Mouse (Mus musculus): ENCODE results near the gene Pwwp2b. TPM values are rescaled to one million over a fixed set of nuclear protein-coding genes. Genes with fewer than 3 reads are reported as not detected.

Gene Pwwp2b
- polyA plus RNA-seq, 1 experiment from 2014 or later: 3.5 TPM

DNA sequence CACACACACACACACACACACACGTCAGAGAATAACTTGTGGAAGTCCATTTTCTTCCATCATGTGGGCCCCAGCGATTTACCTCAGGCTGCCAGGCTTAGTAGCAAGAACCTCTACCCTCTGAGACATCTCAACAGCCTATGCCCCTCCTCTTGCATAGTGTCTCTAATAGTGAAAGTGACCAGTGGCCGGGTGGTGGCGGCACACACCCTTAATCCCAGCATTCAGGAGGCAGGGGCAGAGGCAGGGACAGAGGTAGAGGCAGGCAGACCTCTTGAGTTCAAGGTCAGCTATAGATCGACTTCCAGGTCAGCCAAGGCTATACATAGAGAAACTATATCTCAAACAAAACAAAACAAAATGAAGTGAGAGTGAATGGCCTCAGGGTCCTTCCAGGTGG lies 56.0 kb downstream of the Pwwp2b start:
- WGBS: 40% methylated on average over 5 of the region's 5 CpGs

DNA sequence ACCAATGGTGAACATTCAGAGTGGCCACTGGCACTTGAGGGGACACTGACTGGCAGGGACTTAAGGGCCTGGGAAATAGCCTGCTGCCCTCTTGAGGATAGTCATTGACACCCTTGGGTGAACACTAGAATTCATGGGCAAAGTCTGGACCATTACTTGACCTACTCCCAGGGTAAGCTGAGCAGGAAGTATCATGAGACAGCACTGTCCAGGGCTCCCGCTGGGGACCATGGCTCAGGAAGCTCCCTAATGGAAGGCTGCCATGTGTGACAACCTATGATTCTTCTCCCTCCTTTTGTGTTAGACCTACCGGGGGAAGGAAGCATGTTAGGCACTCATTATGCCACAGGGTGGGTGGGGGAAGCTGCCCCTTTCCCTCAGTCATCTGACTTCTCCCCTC lies 58.8 kb downstream of the Pwwp2b start:
- Histone ChIP-seq H3K4me1 (replicated peaks; ENCODE audit: control insufficient read depth, insufficient read depth, low read length) (no peaks in the 10 kb centered on the region), H3K36me3 (ENCODE audit: control insufficient read depth, insufficient read depth, low read length) (no peaks in the 10 kb centered on the region), H3K9ac (ENCODE audit: low read depth, low read length) (no peak overlapping the region), H3K4me3 (ENCODE audit: low read depth, low read length) (no peak overlapping the region), H3K9me3 (ENCODE audit: control insufficient read depth, low read length) (no peaks in the 10 kb centered on the region), H3K27ac (ENCODE audit: low read depth, low read length) (no peak overlapping the region), H3K27me3 (replicated peaks; ENCODE audit: control insufficient read depth, insufficient read depth, low read length) (no peaks in the 10 kb centered on the region), H3K4me2 (no peak overlapping the region)
- DNase-seq (ENCODE audit: low spot score): no peak
- ATAC-seq (replicated peaks; ENCODE audit: low FRiP score): no peak
- 64% methylated on average over 2 of the region's 2 CpGs for WGBS

More for the DNA sequence above, 56.0 kb downstream of the Pwwp2b start:
- Histone ChIP-seq H3K9ac (ENCODE audit: low read depth, low read length) (no peak overlapping the region), H3K9me3 (ENCODE audit: control insufficient read depth, low read length) (no peaks in the 10 kb centered on the region), H3K27ac (ENCODE audit: low read depth, low read length) (no peak overlapping the region), H3K4me3 (ENCODE audit: low read depth, low read length) (no peak overlapping the region), H3K4me2 (no peak overlapping the region), H3K36me3 (ENCODE audit: control insufficient read depth, insufficient read depth, low read length) (no peaks in the 10 kb centered on the region), H3K27me3 (replicated peaks; ENCODE audit: control insufficient read depth, insufficient read depth, low read length) (no peaks in the 10 kb centered on the region), H3K4me1 (replicated peaks; ENCODE audit: control insufficient read depth, insufficient read depth, low read length) (no peaks in the 10 kb centered on the region)
- ATAC-seq (replicated peaks; ENCODE audit: low FRiP score) (no peak), DNase-seq (ENCODE audit: low spot score) (no peak)

DNA sequence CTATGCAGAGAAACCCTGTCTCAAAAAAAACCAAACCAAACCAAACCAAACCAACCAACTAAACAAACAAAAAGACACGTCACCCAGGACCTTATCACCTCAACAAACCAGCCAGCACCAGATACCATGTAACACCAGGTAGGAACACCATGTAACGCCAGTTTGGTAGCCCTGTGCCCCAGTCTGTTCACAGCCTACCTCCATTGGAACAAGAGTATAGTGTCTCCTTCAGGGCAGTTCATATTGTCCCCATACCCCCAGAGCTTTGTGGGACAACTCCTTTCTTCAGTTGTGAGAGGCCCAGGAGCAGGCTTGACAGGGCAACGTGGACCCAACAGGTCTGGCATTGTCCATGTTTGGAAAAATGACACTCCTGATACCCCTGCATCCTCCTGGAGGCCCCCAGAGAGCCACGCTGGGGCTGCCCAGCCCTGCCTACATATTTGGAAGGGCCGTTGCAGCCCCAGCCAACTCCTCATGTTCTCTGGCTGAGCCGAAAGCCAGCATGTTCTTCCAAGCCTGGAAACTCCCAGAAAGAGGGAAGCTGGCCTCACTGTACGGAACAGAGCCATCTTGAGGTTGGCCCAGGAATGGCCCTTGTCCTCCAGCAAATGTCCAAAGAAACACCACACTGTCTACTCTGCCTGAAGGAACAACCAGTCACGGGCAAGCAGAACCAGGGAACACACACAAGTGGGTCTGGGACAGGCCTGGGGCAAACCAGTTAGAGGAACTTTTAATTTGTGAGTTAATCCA lies 60.0 kb downstream of the Pwwp2b start:
- no peaks in the 10 kb centered on the region for H3K36me3 ChIP-seq (ENCODE audit: control insufficient read depth, insufficient read depth, low read length)
- no peak overlapping the region for H3K4me2 ChIP-seq
- DNase-seq (ENCODE audit: low spot score) (no peak), ATAC-seq (replicated peaks; ENCODE audit: low FRiP score) (no peak)
- no peaks in the 10 kb centered on the region for H3K27me3 ChIP-seq (replicated peaks; ENCODE audit: control insufficient read depth, insufficient read depth, low read length)
- no peak overlapping the region for H3K27ac ChIP-seq (ENCODE audit: low read depth, low read length)
- H3K9ac ChIP-seq (ENCODE audit: low read depth, low read length): no peak overlapping the region
- H3K4me1 ChIP-seq (replicated peaks; ENCODE audit: control insufficient read depth, insufficient read depth, low read length): no peaks in the 10 kb centered on the region
- no peak overlapping the region for H3K4me3 ChIP-seq (ENCODE audit: low read depth, low read length)
- no peaks in the 10 kb centered on the region for H3K9me3 ChIP-seq (ENCODE audit: control insufficient read depth, low read length)
- 77% methylated on average over 8 of the region's 8 CpGs for WGBS

DNA sequence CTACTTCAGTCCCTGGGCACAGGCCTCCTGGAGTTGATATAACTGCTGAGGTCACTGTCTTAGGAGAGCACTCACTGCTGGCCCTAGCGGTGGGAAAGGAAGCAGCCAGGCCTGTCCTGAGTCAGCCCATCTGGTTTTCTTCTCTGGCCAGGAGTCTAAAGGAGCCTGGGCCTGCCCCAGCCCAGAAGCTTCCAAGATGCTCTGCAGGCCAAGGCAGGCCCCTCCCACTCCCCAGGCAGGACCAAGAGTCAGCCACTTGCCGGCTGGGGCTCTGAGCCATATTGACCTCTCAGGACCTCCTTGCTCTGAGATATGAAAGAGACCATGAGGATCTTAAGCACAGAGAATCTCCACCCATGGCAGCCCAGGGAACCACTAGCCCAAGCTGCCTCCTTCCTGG lies 60.8 kb downstream of the Pwwp2b start:
- Histone ChIP-seq H3K27me3 (replicated peaks; ENCODE audit: control insufficient read depth, insufficient read depth, low read length) (no peaks in the 10 kb centered on the region), H3K4me3 (ENCODE audit: low read depth, low read length) (no peak overlapping the region), H3K9me3 (ENCODE audit: control insufficient read depth, low read length) (no peaks in the 10 kb centered on the region), H3K4me1 (replicated peaks; ENCODE audit: control insufficient read depth, insufficient read depth, low read length) (no peaks in the 10 kb centered on the region), H3K9ac (ENCODE audit: low read depth, low read length) (no peak overlapping the region), H3K4me2 (no peak overlapping the region), H3K36me3 (ENCODE audit: control insufficient read depth, insufficient read depth, low read length) (no peaks in the 10 kb centered on the region), H3K27ac (ENCODE audit: low read depth, low read length) (no peak overlapping the region)
- ATAC-seq (replicated peaks; ENCODE audit: low FRiP score): no peak
- WGBS: 31% methylated on average over 2 of the region's 2 CpGs
- no peak for DNase-seq (ENCODE audit: low spot score)

DNA sequence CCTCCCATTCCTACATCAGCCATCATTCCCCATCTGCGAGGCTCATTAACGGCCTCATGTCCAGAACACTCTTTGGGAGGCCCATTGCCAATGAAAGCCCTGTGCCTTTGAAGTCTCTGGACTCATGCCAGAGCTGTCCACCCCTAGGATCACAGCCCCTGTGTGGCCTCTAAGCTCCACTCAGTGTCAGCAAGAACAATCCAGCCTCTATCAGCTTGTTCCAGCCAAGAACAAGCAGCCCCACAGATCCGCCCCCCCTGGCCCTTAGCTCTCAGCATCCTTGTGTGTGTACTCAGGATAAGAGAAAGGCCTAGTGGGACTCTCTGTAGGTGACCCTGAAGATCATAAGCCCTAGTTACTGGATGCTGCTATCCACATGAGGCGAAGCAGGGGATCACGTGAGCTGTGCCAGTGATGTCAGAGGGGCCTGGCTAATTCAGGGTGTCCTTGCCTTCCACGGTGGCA lies 62.2 kb downstream of the Pwwp2b start:
- Histone ChIP-seq H3K27me3 (replicated peaks; ENCODE audit: control insufficient read depth, insufficient read depth, low read length) (no peaks in the 10 kb centered on the region), H3K4me2 (no peak overlapping the region), H3K4me3 (ENCODE audit: low read depth, low read length) (no peak overlapping the region), H3K4me1 (replicated peaks; ENCODE audit: control insufficient read depth, insufficient read depth, low read length) (no peaks in the 10 kb centered on the region), H3K36me3 (ENCODE audit: control insufficient read depth, insufficient read depth, low read length) (no peaks in the 10 kb centered on the region), H3K9ac (ENCODE audit: low read depth, low read length) (no peak overlapping the region), H3K9me3 (ENCODE audit: control insufficient read depth, low read length) (no peaks in the 10 kb centered on the region), H3K27ac (ENCODE audit: low read depth, low read length) (no peak overlapping the region)
- WGBS: 76% methylated on average over 6 of the region's 6 CpGs
- ATAC-seq (replicated peaks; ENCODE audit: low FRiP score): no peak
- no peak for DNase-seq (ENCODE audit: low spot score)

DNA sequence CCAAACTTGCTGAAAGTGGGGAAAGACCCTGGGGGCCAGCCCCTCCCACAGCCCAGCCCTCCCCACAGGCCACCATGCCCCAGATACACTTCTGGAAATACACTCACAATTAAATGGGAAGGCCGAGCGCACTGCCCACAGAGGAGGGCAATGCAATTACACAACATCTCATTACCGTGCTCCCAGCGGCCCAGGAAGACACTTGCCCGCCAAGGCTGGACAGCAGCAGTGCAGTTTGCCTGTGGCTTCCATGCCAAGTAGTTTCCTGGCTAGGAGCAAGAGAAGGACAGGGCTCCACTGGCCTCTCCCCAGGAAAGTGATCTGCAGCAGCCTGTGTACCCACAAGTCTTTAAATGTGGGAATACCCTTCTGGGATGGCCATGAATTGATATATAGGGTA lies 64.4 kb downstream of the Pwwp2b start:
- 82% methylated on average over 5 of the region's 5 CpGs for WGBS
- no peak for DNase-seq (ENCODE audit: low spot score)
- Histone ChIP-seq H3K9ac (ENCODE audit: low read depth, low read length) (no peak overlapping the region), H3K27ac (ENCODE audit: low read depth, low read length) (no peak overlapping the region), H3K4me2 (no peak overlapping the region), H3K27me3 (replicated peaks; ENCODE audit: control insufficient read depth, insufficient read depth, low read length) (no peaks in the 10 kb centered on the region), H3K36me3 (ENCODE audit: control insufficient read depth, insufficient read depth, low read length) (no peaks in the 10 kb centered on the region), H3K4me3 (ENCODE audit: low read depth, low read length) (no peak overlapping the region), H3K9me3 (ENCODE audit: control insufficient read depth, low read length) (no peaks in the 10 kb centered on the region), H3K4me1 (replicated peaks; ENCODE audit: control insufficient read depth, insufficient read depth, low read length) (no peaks in the 10 kb centered on the region)
- no peak for ATAC-seq (replicated peaks; ENCODE audit: low FRiP score)

DNA sequence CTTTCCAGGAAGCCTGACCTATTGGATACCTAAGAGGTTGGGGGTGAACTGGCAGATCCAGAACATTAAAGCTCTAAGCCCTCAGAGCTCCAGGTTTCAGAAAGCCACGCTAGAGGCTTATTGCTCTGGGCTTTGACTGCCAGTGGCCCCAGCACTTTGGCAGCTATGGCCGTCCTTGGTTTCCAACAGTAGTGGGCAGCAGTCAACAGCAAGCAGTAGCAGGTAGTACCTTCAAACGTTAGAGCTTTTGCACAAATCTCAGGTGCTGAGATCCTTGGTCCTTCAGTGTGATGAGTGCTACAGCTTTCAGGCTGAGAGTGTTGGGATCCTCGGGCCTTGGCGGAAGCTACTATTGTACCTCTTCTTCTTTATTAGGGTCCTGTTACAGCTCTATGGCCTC lies 65.1 kb downstream of the Pwwp2b start:
- no peaks in the 10 kb centered on the region for H3K36me3 ChIP-seq (ENCODE audit: control insufficient read depth, insufficient read depth, low read length)
- H3K27ac ChIP-seq (ENCODE audit: low read depth, low read length): no peak overlapping the region
- WGBS: 67% methylated on average over 5 of the region's 5 CpGs
- DNase-seq (ENCODE audit: low spot score): no peak
- H3K9me3 ChIP-seq (ENCODE audit: control insufficient read depth, low read length): no peaks in the 10 kb centered on the region
- H3K4me1 ChIP-seq (replicated peaks; ENCODE audit: control insufficient read depth, insufficient read depth, low read length): no peaks in the 10 kb centered on the region
- no peaks in the 10 kb centered on the region for H3K27me3 ChIP-seq (replicated peaks; ENCODE audit: control insufficient read depth, insufficient read depth, low read length)
- no peak overlapping the region for H3K4me2 ChIP-seq
- ATAC-seq (replicated peaks; ENCODE audit: low FRiP score): no peak
- no peak overlapping the region for H3K9ac ChIP-seq (ENCODE audit: low read depth, low read length)
- H3K4me3 ChIP-seq (ENCODE audit: low read depth, low read length): no peak overlapping the region

DNA sequence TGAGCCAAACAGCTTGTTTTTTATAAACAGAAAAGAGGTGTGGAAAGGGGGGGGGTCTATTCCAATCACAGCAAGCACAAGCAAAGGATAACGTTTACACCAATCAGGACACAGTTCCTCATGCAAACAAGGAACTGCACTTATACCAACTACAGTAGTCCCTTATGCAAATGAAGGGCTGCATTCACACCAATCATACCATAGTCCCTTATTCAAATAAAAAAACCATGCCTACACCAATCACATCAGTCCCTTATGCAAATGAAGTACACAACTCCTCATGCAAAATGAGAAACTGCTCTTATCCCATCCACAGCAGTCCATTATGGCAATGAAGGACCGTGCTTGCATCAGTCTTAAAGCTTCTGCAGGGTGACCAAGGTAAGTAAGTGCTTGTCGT lies 66.4 kb downstream of the Pwwp2b start:
- H3K36me3 ChIP-seq (ENCODE audit: control insufficient read depth, insufficient read depth, low read length): no peaks in the 10 kb centered on the region
- WGBS: 65% methylated on average over 3 of the region's 3 CpGs
- H3K4me1 ChIP-seq (replicated peaks; ENCODE audit: control insufficient read depth, insufficient read depth, low read length): no peaks in the 10 kb centered on the region
- DNase-seq (ENCODE audit: low spot score): no peak
- no peaks in the 10 kb centered on the region for H3K9me3 ChIP-seq (ENCODE audit: control insufficient read depth, low read length)
- no peaks in the 10 kb centered on the region for H3K27me3 ChIP-seq (replicated peaks; ENCODE audit: control insufficient read depth, insufficient read depth, low read length)
- H3K27ac ChIP-seq (ENCODE audit: low read depth, low read length): no peak overlapping the region
- no peak overlapping the region for H3K4me2 ChIP-seq
- no peak for ATAC-seq (replicated peaks; ENCODE audit: low FRiP score)
- no peak overlapping the region for H3K4me3 ChIP-seq (ENCODE audit: low read depth, low read length)
- no peak overlapping the region for H3K9ac ChIP-seq (ENCODE audit: low read depth, low read length)

DNA sequence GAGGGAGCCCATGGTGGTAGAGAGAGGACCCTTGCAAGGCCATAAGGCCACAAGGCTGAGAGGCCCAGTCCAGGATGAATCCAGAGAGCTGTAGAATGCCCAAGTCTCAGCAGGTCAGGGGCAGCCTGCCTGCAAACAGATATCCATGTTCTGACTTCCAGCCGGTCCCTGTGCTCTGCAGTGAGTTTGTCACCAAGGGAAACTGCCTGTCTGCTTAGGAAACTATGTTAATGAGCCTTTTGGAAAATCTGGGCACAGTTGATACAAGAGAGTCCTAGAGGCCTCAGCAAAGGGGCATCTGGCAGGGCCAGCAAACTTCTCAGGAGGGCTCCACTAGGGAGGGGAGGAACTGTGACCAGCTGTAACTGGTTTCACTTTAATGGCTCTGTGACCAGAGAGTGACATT lies 70.7 kb downstream of the Pwwp2b start:
- no peaks in the 10 kb centered on the region for H3K4me1 ChIP-seq (replicated peaks; ENCODE audit: control insufficient read depth, insufficient read depth, low read length)
- no peak overlapping the region for H3K4me2 ChIP-seq
- H3K9ac ChIP-seq (ENCODE audit: low read depth, low read length): no peak overlapping the region
- no peak for ATAC-seq (replicated peaks; ENCODE audit: low FRiP score)
- DNase-seq (ENCODE audit: low spot score): no peak
- H3K27ac ChIP-seq (ENCODE audit: low read depth, low read length): no peak overlapping the region
- H3K27me3 ChIP-seq (replicated peaks; ENCODE audit: control insufficient read depth, insufficient read depth, low read length): no peaks in the 10 kb centered on the region
- no peaks in the 10 kb centered on the region for H3K9me3 ChIP-seq (ENCODE audit: control insufficient read depth, low read length)
- no peaks in the 10 kb centered on the region for H3K36me3 ChIP-seq (ENCODE audit: control insufficient read depth, insufficient read depth, low read length)
- H3K4me3 ChIP-seq (ENCODE audit: low read depth, low read length): no peak overlapping the region
- WGBS: 69% methylated on average over 1 of the region's 1 CpGs

All from liver, embryonic 11.5 days (tissue).